Mouse (Mus musculus) liver, adult 2 months (tissue): ENCODE measurements around the gene Cplx3.

Experiments used
- CTCF ChIP-seq: fragments of 200-500 bp; IDR thresholded peaks from 2 replicates; pipeline ENCODE4 v1.5.1; 2011; ENCODE audit warnings: low read depth, low read length, control low read depth
- POLR2A ChIP-seq: fragments of 200-500 bp; IDR thresholded peaks from 2 replicates; pipeline ENCODE4 v1.6.1; 2011; ENCODE audit warnings: low read length, control low read depth; ENCODE audit not compliant: insufficient read depth; ENCODE audit errors: extremely low read depth

- TF ChIP-seq POLR2A, result no peak
- TF ChIP-seq CTCF, result no peak
Observed at GRCm38 (mm10) chr9:57624295-57624694, 18.2 kb upstream of the Cplx3 start.
